Mouse (Mus musculus) thymus, postnatal 4 days (tissue): ENCODE measurements around the gene Siva1.
A peak's percentile ranks its signal among the peaks of the same experiment; 100 is the strongest.

Experiments used
- DNase-seq: peaks from one replicate; pipeline ENCODE4 v3.0.0; 2021

Gene Siva1

DNA sequence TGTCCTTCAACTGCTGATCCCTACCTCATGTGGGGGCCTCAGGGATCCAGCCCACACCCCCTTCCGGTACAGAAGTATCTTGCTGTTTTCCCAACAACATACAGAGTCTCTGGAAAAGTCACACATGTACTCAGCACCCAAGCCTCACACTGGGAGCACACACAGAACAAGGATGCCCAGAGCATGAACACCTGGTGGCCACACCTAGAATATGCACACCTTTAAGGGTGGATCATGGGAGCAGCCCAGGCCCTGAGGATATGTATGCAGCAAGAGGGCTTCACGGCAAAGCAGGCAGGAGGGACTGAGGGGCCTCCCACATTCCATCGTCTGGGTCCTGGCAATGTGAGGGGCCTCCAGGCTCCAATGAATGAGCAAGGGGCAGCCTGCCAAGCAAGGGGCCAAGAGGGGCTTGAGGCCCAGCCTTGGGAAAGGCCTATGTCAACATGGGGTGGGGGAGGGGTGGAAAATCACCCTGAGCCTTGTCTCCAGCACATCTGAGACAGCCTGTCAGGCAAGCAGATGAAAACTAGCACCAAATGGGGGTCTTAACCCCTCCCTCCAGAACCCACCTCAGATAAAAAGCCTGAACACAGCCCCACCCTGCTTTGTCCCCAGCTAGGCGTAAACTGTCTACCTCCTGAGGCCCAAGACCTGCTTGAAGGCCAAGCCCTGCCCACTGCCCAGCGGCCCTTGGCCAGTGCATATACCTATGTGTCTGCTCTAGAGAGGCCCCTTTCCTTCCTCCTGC lies 16.3 kb downstream of the Siva1 start:
- no peak for DNase-seq

DNA sequence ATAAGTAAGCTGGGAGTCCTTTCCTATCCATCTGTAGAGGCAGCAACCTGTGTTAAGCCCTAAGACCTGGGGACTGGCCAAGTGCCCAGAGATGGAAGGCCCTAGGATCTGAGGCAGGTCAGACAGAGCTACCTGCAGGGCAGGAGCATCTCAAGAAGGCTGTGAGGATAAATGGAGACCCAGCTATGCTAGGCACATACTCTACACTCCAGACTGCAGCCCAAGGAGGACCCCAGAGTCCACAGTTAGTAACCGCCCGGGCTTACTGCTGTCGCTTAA lies 16.8 kb downstream of the Siva1 start:
- no peak for DNase-seq

DNA sequence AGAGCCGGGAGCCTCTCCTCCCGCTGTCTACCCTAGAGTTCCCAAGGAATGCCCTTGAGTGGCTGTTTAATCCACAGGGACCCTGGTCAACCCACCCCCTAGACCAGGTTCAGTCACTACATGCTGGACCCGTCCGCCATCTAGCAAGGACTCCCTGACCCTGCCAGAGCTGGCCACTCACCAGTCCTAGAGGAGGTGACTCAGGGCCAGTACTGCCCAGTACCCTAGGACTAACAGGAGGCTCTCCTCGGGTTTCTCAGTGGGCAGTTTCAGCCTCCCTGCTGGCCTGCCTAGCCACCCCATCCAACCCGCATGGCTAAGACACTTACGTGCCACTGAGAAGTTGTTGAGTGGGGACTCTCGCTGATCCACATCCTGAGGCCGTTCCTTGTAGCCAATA lies 17.4 kb downstream of the Siva1 start:
- DNase-seq = no peak

DNA sequence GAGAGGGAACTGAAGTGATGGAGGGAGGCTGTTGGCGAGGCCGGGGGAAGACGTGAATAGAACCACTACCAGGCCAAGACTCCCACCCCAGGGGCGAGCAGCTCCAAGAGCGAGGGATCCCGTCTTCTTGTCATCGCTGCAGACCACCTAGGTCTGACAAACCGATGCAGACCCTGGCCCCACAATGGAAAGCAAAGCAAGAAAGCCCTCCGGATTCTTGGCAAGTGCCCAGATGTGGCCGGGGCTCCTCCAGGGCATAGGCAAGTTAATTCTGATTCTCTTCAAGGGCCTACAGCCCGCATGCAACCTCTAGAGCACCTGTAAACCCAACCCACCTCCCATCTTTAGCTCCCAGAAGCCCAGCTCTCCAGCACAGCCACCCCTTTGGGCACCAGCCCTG lies 18.8 kb downstream of the Siva1 start:
- no peak for DNase-seq

DNA sequence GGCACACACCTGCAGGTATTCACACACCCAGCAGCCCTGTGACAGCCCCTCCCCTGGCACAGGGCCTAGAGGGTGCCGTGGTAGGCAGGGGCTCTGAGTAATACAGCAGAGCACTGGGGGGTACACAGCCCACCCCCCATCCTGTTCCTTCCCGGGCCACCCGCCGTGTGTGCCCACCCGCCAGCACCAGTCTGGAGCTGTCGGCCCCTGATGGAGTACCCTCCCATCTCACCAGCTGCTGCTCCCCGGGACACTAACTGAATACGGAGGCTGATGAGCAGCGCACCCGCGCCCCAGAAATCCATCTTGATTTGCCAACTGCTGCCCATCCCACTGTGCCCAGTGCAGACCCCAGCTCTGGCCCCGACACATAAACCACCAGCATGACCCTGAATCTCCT lies 19.2 kb downstream of the Siva1 start:
- DNase-seq = no peak

DNA sequence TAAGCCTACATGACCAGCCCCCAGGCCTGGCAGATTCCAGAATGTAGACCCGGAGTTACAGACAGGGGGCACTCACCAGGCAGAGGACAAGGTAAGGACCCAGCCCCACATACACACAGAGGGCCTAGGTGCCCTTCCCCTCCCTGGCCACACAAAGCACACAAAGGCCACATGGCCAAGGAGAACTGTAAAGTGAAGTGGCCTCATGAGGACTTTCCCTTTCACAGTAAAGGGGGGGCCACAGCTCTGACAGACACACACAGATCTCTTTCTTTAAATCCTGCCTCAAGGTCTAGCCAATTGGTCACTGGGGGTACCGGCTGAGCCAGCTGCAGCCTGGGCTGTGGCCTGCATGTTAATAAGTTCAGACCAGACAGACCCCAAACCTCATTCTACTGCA lies 19.6 kb downstream of the Siva1 start:
- DNase-seq = no peak

DNA sequence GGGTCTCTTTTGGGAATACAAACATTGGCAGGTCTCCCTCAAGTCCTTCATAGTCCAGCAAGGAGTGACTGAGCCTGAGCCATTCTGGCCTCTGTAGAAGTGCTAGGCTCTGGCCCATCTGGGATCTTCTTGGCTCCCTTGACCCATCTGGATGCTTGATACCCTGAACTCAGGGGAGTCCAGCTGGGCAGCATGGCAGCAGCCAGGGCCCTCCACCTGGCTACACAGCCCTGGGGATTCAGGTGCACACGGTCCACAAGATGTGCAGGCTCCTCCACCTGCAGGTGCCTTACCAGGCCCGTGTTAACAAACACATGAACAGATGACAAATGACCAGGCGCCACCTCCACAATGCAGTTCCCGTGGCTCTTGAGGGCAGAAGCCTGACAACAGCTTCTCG lies 20.2 kb downstream of the Siva1 start:
- no peak for DNase-seq

DNA sequence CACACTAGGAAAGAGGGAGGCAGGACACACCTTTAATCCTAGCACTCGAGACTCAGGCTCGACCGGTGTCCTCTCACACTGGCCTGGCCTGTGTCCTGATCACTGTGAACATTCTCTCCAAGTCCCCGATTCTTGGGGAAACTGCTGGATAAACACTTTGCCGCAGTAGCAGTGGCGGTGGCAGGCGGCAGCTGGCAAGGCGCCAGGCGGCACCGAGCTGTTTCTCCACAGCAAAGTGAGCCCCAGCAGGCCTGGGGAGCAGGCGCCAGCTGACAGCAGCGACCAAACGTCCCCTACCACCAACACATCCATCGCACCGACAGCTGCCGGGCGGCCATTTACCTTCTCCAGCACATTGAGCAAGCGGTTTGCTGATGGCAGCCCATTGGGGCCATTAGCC lies 21.0 kb downstream of the Siva1 start:
- no peak for DNase-seq

DNA sequence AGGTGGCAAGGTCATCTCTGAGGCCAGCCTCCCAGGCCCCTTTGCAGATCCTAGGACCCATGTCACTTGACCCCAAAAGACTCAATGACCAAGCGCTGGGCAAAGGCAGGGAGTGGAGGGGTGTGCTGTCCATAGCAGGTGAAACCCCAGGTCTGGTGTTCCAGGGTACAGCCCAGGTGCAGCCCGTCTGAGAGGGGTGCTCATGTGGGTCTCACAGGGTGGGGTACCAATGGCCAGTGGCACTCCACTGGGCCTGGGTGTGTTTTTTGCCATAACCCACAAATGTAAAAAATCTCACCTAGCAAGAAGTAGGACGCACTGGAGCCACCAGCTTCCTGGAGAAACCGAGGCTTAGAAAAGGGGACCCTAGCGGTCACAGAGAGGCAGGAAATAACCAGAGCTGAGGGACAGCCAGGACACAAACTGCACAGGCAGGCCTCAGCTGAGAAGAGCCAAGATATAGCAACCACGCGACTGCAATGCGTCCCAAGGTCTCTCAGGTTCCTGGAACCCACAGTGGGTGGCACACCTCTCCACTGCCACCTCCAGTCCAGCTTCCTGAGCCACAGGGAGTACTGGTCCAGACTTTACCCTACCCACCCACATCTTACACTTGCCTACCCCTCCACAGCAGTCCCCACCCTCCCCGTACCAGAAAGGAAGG lies 21.5 kb downstream of the Siva1 start:
- DNase-seq = no peak

DNA sequence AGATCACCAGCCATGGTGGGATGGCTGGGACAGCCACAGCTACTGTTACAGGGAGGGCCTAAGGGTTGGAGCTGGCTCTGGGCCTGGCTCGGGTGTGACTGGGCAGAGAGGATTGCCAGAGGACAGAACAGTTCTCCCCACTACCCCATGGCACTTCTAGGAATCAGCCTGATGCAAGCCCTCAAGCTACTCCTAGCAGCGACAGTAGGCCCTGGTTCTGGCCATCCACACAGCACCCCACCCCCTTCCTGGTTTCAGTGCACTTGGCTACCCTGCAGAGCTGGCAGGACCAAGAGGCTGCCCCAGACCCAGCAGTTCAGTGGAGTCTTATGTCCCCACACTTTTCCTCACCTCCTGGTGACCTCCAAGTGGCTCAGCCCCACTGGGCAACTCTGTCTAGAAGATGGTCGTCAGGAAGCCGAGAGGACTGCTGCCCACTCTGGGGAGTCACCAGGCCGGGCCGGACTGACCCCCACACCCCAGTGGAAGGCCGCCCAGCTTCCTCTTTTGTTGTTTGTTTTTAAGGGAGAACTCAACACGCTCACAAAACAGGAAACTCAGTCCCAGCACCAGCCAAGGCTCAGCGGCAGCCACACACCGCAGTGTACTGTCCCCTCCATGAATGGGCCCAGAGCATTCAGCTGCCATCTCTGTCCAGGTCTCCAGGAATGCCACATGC lies 23.3 kb downstream of the Siva1 start:
- no peak for DNase-seq

DNA sequence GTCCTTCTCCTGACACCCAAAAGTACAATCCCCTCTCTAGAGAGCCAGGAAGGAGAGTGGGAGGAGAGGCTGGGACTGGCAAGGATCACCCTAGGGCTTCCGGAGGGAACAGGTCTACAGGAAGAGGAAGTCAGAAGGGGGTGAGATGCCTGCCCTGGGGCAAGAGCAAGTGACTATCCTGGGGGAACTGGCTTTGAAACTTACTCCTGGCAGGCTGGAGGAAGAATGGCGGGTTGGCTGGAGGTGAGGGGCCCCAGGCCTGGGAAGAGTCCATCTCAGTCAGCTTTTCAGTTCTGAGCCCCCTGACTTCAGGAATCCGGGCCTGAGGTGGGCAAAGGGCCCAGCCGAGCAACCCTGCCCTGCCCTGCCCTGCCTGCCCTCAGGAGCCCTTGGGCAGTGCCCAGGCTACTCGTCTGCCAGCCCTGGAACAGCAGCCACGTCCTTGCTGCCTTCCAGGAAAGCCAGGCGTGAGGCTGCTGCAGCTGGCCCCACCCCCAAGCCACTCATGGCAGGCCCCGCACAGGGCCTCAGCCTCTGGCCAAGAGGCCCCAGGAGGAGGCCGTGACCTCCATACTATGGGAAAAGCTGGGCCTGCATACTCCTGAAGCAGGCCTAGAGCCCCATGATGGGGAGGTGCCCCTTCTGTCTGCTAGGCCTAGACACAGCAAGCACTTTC lies 26.4 kb downstream of the Siva1 start:
- no peak for DNase-seq

DNA sequence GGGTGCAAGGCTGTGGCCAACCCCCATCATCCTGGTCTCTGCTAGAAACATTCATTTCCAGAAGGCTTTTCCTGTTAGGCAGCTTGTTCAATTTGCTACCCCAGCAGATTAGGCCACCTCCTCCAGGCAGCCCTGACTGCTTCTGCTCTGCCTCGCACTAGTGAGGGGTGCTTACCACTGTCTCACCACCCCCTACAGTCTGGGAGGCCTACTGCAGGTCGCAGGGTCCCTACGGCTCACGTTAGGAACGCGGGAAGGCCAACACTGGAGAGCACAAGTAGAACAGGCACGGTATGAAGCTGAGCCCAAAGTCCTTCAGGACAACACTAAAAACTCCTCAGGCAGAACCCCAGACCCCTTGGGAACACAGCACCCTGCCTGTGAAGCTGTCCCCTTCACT lies 27.4 kb downstream of the Siva1 start:
- no peak for DNase-seq

DNA sequence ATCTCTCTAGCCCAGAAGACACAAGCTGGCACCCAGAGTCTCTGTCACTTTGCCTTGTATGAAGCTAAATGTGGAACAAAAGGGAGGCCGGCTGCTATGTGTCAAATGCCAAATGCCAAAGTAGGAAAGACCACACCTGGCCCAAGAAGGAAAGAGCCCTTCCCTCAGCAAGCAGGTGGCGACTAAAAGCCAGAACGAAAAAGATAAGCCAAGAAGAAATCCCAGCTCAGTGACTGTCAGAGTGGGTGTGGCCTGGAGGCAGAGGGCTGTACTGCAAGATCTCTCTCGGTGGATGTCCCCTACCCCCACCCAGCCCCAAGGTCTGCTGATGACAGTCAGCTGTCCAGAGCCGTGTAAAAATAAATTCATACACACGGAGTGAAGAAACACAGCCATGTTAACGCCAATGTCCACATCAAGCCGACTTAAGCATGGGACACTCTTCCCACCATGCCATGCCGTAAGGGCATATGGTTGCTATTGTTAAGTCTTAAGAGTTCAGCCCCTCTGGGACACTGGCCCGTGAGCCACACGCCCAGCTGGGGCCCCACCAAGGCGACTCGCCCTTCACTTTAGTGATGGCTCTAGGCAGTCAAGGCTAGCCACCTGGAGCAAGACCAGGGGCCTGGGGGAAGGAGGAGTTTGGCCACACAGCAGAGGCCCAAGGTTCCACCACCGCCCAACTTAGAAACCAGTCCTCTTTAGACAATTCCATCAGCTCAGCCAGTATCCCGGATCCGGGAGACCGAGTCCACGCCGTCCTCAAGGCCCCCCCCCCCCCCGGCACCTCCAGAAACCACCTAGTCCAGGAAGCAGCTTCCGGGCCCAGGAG lies 28.5 kb downstream of the Siva1 start:
- DNase-seq = peak; percentile 56

DNA sequence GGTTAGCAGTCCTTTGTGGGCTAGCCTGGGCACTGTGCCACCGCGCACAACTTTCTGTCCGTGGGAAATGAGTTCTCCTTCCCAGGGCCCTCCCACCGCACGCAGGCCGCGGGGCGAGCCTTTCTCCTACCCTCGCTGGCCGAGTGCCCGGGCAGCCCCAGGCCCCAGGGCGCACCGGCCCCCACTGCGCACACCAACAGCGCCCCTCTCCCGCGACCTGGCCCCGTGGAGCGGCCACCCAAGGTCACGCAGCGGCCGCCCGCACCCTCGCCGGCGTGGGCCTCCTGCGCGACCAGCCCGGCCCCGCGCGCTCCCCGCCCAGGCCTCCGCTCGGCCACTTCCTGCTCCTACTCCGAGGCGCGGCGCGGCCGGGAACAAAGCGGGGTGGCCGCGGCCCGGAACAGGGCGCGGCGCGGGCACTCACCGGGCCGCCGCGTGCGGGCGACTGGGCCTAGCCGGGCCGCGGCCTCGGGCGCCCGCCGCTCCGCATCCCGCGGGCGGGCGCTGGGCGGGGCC lies 29.2 kb downstream of the Siva1 start:
- DNase-seq = peak; percentile 69

DNA sequence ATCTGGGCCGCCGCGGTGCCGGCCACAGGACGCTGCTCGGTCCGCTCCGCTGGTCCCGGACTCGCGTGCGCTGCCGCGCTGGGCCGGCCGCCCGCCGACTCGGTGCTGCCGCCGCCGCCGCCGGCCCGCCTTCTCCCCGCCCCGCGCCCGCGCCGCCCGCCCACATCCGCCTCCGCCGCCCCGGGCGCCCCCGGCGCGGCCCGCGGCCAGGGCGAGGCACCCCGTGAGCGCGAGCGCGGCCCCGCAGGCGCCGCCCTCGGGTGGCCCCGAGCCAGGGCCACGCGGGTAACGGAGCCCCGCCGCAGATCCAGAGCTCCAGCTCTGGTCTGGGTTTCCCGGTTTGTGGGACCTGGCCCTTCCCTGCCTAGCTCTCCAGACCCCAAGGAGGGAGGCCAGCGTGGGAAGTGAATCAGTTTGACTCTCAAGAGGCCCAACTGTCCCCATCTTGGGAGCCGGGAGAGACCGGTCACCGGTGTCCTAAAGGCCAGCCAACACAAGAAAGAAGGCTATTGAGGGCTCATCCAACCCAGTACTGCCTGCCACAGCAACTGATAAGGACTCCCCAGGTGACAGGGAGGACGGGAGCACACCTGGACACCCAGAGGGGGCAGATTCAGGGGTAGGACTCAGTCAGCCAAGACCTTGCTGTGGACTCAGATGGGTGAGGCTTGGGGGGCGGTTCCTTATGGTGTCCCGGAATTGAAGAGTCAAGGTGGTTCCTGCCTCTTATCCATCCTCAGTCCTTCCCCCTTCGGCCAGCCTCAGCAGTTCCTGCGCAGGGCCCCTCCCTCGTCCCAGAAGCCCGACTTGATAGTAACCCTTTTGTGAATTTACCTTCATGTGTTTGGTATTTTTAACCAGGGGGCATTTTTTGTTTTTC lies 29.9 kb downstream of the Siva1 start, which contains the start of gene Akt1:
TSS of gene Akt1 (minus strand) at position 753 of the 880 bp plus-strand sequence.
- DNase-seq = peak; percentile 77

DNA sequence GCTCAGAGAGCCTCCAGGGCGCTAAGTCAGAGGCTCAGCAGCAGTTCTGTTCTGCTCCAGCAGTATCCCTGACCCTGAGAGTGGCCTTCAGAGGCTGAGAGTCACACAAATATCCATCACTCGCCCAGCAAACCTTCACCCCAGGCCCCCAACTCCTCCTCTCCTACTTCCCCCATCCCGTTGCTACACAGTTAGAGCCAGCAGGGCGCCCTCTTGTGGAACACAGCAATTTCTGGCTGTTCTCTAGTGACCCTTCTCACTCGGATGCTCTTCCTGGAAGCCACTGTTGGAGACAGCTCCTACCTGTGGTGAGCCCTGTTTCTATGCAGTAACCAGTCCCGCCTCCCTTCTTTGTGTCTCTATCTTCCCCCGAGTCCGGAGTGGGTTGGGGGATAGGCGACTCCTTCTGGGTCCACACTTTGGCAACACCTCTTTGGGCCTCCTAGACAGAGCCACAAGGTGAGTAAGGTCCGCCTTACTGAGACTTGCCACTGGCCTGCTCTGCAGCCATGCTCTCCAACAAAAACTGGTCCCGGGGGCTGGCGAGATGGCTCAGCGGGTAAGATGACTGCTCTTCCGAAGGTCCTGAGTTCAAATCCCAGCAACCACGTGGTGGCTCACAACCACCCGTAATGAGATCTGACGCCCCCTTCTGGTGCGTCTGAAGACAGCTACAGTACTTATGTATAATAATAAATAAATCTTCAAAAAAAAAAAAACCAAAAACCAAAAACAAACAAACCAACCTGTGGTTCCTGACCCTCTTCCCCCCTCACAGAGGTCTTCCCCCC lies 31.0 kb downstream of the Siva1 start:
- peak; percentile 93 for DNase-seq

DNA sequence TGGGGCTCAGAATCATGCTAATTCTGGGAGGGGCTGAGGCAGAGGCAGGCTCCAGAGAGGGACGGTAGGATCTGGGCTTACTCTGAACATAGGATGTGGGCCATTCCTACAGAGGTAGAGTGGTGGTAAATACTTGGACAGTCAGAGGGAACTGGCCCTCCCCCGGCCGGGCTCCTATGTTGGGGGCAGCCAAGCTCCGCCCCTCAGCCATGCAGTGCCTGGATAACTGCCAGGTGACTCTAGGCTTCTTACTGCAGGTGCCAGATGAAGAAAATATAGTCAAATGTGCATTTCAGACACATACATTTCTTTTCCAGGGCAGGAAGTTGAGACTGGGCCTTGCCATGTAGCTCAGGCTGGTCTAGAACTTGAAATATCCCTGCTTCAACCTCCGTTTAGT lies 32.6 kb downstream of the Siva1 start:
- no peak for DNase-seq

DNA sequence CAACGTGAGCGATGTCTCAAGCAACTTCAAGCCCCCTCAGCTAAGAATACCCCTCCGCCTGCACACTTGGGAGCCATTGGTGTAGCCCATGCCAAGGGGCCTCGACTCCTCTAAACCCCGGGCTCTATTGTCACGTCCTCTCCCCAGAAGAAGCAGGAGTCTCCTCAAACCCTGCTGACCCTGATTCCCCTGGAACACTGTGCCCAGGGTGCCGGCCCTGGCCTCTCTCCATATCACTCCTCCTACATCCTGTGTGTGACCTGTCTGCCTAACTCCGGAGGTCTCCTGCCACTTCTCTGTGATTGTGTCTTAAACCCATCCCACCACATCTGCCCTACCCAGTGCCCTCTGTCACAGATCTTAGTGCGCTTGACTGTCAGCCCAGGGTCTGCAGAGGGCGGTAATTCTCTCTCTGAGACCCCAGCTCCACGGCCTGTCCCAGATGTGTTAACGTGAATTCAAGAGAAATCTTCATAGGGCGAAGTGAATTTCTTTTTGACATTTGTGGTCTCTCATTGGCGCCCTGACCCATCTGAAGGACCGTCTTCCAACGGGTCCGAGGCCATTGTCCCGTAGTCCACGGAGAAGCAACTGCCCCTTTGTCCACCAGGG lies 33.6 kb downstream of the Siva1 start:
- no peak for DNase-seq

DNA sequence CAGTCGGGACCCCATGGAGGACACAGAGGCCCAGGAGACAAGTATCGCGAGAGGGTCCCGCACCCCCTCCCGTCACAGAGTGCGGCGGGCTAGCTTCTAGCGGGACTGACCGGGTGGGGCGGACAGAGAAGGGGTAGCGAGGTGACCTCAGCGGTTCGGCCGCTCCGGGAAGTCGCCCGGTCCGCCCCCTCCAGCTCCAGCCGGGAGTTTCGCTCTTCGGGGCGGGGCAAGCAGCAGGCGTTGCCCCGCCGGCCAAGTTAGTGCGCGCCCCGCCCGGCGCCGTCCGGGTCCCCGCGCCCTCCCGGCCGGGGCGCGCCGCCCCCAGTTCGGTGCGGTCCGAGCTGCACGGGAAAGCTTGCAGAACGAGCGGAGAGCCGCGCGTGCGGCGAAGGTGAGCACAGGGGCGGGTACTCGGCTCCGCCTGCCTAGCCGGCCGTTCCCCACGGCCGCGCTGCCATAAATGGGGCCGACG lies 34.1 kb downstream of the Siva1 start, which contains the start of gene Zbtb42:
TSS of gene Zbtb42 (plus strand) at position 274 of the 472 bp plus-strand sequence.
- DNase-seq = peak; percentile 61
